Mouse (Mus musculus) olfactory bulb, adult 2 months (tissue): ENCODE data around the gene Prlhr. TPM values are rescaled to one million over a fixed set of nuclear protein-coding genes. Genes with fewer than 3 reads are reported as not detected.

Experiments
- H3K27ac ChIP-seq: fragments of 200-500 bp; 2 replicates; pipeline ENCODE4 v1.5.1; 2012; ENCODE audit warnings: low read depth, low read length; ENCODE audit not compliant: insufficient read depth
- H3K4me1 ChIP-seq: fragments of 200-500 bp; 2 replicates; pipeline ENCODE4 v1.6.1; 2012; ENCODE audit warnings: low read length; ENCODE audit not compliant: control insufficient read depth, insufficient read depth
- H3K4me3 ChIP-seq: fragments of 200-500 bp; 2 replicates; pipeline ENCODE4 v1.5.1; 2012; ENCODE audit warnings: mild to moderate bottlenecking, low read depth, low read length, moderate library complexity; ENCODE audit not compliant: insufficient read depth
- CTCF ChIP-seq: fragments of 200-500 bp; IDR thresholded peaks from 2 replicates; pipeline ENCODE4 v1.5.1; 2012; ENCODE audit warnings: low read depth, mild to moderate bottlenecking, low read length, moderate library complexity; ENCODE audit not compliant: insufficient read depth
- POLR2A ChIP-seq: fragments of 200-500 bp; IDR thresholded peaks from 2 replicates; pipeline ENCODE4 v1.6.1; 2012; ENCODE audit warnings: mild to moderate bottlenecking, low read depth, low read length, moderate library complexity; ENCODE audit not compliant: insufficient read depth
- WGBS: fragments of 180-500 bp; shearing (Covaris S2); methylation state at CpG from one replicate; pipeline ENCODE4 v1.1.7; 2018; 5-methylcytosine and 5-hydroxymethylcytosine counted together
- polyA plus RNA-seq: library from polyadenylated mRNA; stranded (reverse); fragments of >200 nt; gene quantifications from 2 replicates; pipeline ENCODE4 v1.2.4, GENCODE M21; 2012; ENCODE audit warnings: low replicate concordance; ENCODE audit not compliant: missing spikeins, insufficient read depth, insufficient read length

The Prlhr gene
- not detected in 2 replicates for polyA plus RNA-seq

DNA sequence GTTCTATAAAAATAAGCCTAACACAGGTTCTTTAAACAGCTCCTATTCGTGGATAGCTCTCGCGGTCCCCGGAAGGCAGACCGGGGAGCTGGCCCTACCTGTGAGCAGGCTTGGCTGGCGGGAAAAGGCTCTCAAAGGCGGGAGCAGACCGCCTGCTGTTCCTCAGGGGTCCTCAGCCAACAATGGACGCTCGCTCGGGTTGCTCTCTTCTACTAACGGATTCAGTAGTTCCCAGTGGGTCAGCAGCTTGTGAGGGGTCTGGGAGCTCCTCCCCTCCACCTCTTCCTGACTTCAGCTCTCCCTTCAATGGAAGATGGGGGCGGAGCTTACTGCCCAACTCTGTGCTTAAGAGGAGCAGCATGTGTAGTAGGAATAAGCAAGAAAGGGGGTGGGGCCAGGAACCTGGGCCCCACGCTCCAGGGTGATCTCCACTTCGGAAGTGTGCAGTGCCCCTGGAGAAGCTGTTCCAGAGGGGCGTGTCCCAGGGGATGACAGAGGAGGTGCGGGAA is at the start of gene Prlhr:
Gene Prlhr (minus strand): TSS at position 51 of the 509 bp plus-strand sequence.
- peak within 1 kb of the TSS; percentile 22 for H3K4me3 ChIP-seq
- 7% methylated on average over 17 of the region's 17 CpGs for WGBS
- H3K27ac ChIP-seq, result no peak within 1 kb of the TSS
- H3K4me1 ChIP-seq, result peaks cover 22% of the 10 kb centered on the region
- no peak for TF ChIP-seq CTCF
- TF ChIP-seq POLR2A, result no peak

DNA sequence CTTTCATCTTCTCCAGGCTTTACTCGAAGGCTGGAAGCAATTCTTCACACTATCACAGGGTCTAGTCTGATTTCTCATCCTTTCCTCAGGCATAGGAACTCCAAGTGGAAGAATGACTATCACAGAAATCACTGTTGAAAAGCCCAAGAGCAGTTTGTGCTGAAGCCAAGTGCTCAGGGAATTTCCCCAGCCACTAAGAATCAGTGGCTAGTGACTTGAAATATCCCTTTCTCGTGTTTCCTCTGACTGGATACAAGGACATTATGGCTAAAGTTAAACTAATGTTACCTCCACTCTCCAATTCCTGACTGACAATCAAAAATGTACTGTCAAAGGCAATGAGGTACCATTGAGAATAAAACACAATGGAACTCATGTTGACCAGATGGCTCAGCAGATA is 47.0 kb upstream of the Prlhr start:
- no peaks in the 10 kb centered on the region for H3K4me1 ChIP-seq
- H3K27ac ChIP-seq, result no peak overlapping the region
- no peak overlapping the region for H3K4me3 ChIP-seq
- WGBS, result 72% methylated on average over 2 of the region's 2 CpGs
- no peak for TF ChIP-seq POLR2A
- TF ChIP-seq CTCF, result no peak

DNA sequence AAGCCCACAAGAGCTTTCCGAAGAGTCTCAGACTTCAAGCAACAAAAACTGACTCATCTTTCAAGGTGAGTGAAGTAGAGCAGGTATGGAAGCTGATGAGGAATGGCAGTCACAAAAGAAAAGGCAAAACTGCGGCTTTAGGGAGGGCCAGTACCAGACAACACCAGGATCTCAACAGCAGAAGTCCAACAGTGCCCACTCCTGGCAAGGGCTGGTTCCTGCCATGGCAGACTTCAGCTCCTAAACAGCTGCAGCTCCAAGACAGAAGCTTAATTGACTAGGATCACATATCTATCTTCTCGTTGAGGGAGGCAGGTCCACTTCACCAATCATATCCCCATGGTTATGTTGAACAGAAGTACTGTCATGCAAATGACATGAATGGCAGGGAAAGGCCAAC is 45.3 kb upstream of the Prlhr start:
- no peaks in the 10 kb centered on the region for H3K4me1 ChIP-seq
- 51% methylated on average over 3 of the region's 3 CpGs for WGBS
- no peak overlapping the region for H3K4me3 ChIP-seq
- TF ChIP-seq POLR2A (no peak), CTCF (no peak)
- H3K27ac ChIP-seq, result no peak overlapping the region

DNA sequence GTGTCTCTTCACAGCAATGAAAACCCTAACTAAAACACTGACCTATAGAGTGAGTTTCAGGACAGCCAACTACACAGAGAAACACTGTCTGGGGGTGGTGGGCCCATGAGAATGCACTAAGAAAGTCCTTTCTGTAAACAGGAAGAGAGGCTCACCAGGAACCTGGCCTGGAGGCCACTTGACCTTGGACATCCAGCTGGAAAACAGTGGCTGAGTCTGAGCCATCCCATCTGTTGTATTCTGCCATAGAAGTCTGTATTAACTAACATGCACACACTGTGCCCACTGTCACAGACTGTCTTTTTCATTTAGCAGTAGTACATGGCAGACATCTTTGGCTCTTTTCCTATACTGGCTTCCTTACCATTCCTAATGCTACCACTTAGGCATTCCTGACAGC is 32.1 kb upstream of the Prlhr start:
- Histone ChIP-seq H3K27ac (no peak overlapping the region), H3K4me3 (no peak overlapping the region), H3K4me1 (no peaks in the 10 kb centered on the region)
- no peak for TF ChIP-seq CTCF

DNA sequence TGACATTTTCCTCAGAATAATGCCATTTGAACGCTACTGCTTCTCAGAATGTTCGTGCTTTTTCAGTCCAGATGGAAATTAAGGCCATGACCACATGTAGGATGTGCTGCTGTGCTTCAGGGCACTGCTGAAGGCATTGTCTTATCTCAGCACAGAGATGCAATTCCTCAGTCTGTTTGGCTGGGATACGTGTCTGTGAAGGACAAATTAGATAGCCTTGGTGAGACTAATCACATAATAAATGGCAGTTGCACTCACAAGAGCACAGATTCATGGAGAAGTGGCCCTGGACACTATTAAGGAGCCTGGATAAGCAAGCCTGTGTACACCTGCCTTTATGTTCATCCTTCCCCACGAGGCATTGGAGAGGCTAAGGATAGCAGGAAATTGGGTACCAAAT is 29.1 kb upstream of the Prlhr start:
- H3K27ac ChIP-seq, result no peak overlapping the region
- no peak for TF ChIP-seq POLR2A
- TF ChIP-seq CTCF, result no peak
- H3K4me1 ChIP-seq, result no peaks in the 10 kb centered on the region
- H3K4me3 ChIP-seq, result no peak overlapping the region
- WGBS, result 74% methylated on average over 4 of the region's 4 CpGs

- Histone ChIP-seq H3K4me3 (no peak overlapping the region), H3K4me1 (no peaks in the 10 kb centered on the region), H3K27ac (no peak overlapping the region)
- TF ChIP-seq CTCF (no peak), POLR2A (no peak)
- WGBS, result 72% methylated on average over 3 of the region's 3 CpGs
These were observed 27.7 kb upstream of the Prlhr start for GRCm38 (mm10) chr19:60495772-60496171.

GRCm38 (mm10) chr19:60489566-60489965 is 21.5 kb upstream of the Prlhr start:
- Histone ChIP-seq H3K27ac (no peak overlapping the region), H3K4me1 (no peaks in the 10 kb centered on the region), H3K4me3 (no peak overlapping the region)
- no peak for TF ChIP-seq CTCF
- no peak for TF ChIP-seq POLR2A
- WGBS, result 53% methylated on average over 1 of the region's 1 CpGs

- TF ChIP-seq CTCF (no peak), POLR2A (no peak)
- Histone ChIP-seq H3K4me1 (no peaks in the 10 kb centered on the region), H3K27ac (no peak overlapping the region), H3K4me3 (no peak overlapping the region)
These were observed 17.2 kb upstream of the Prlhr start for GRCm38 (mm10) chr19:60485261-60485660.

DNA sequence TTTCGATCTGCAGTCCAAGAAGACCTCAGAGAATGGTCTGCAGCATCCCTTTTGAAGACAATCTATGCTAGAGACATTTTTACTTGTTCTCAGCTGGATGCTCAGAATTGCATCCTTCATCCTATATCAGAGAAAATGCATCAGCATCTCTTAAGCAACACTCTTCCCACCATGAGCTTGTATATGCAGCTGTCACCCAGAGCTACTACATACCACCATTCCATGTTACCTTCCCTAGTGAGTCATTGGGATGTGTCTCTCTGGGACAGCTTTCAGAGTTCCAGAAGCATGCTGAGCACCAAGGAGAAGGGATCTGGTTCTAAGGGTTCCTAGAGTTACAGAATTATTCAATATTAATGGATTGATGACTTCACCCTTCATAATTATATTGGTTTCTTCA is 10.8 kb upstream of the Prlhr start:
- WGBS, result 44% methylated on average over 1 of the region's 1 CpGs
- Histone ChIP-seq H3K4me3 (no peak overlapping the region), H3K27ac (no peak overlapping the region), H3K4me1 (no peaks in the 10 kb centered on the region)
- TF ChIP-seq POLR2A, result no peak
- no peak for TF ChIP-seq CTCF

- TF ChIP-seq CTCF (no peak), POLR2A (no peak)
- WGBS, result 43% methylated on average over 2 of the region's 2 CpGs
- Histone ChIP-seq H3K4me3 (no peak overlapping the region), H3K4me1 (no peaks in the 10 kb centered on the region), H3K27ac (no peak overlapping the region)
These were observed 9.7 kb upstream of the Prlhr start for GRCm38 (mm10) chr19:60477788-60478187.
